Comparison of ENCODE assay signal across 19 mouse cellular contexts in genomic region chr11:46109206-46109605, GRCm38 (mm10). TPM values are rescaled to one million over a fixed set of nuclear protein-coding genes. Genes with fewer than 3 reads are reported as not detected.
"Had no signal": no experiment of that assay in that cellular context is flagged by ENCODE, and none has a peak within 500 bp of the region (broad histone marks: within the 10 kb centered on the region; RNA-seq: fewer than 3 reads in every experiment).

No protein-coding gene starts in this region.

- H3K27ac ChIP-seq: kidney, postnatal 0 days; limb, embryonic 12.5 days; liver, embryonic 13.5 days; lung, embryonic 15.5 days; macrophage; neural tube, embryonic 15.5 days; stomach, embryonic 15.5 days had no signal

- H3K27me3 ChIP-seq: limb, embryonic 12.5 days; liver, embryonic 13.5 days; lung, embryonic 15.5 days; megakaryocyte, embryonic 14.5 days; neural tube, embryonic 15.5 days; stomach, embryonic 15.5 days had no signal

- H3K9ac ChIP-seq: limb, embryonic 12.5 days; liver, embryonic 13.5 days; liver, postnatal 0 days; lung, embryonic 15.5 days; neural tube, embryonic 15.5 days; stomach, embryonic 15.5 days had no signal

- H3K9me3 ChIP-seq: limb, embryonic 12.5 days; liver, embryonic 13.5 days; lung, embryonic 15.5 days; neural tube, embryonic 15.5 days; stomach, embryonic 15.5 days had no signal

- H3K4me3 ChIP-seq: limb, embryonic 12.5 days; liver, embryonic 13.5 days; lung, embryonic 15.5 days; megakaryocyte, embryonic 14.5 days; myocyte; neural tube, embryonic 15.5 days; stomach, embryonic 15.5 days had no signal

- H3K4me1 ChIP-seq: limb, embryonic 12.5 days; liver, embryonic 13.5 days; neural tube, embryonic 15.5 days; stomach, embryonic 15.5 days had no signal

- ATAC-seq: liver, postnatal 0 days had no signal

- H3K4me2 ChIP-seq: limb, embryonic 12.5 days; liver, embryonic 13.5 days; lung, embryonic 15.5 days; neural tube, embryonic 15.5 days; stomach, embryonic 15.5 days had no signal

- DNase-seq: kidney, adult 9 months; kidney, postnatal 36 days; layer of hippocampus, adult 9-11 months; layer of hippocampus, postnatal 36 days; liver; liver, embryonic 13.5 days; liver, postnatal 0 days; lung, postnatal 14 days; right cerebral cortex, postnatal 4 days; thymus, adult 2 months; thymus, postnatal 25 days had no signal

- H3K36me3 ChIP-seq: liver, embryonic 13.5 days had no signal

RNA-seq across cellular contexts. Expression of gene Nipal4, which starts 57.1 kb away (rescaled TPM):
- polyA plus RNA-seq: liver, postnatal 0 days; macrophage had no signal
